Mouse (Mus musculus): ENCODE results near the gene Cybb. TPM values are rescaled to one million over a fixed set of nuclear protein-coding genes. Genes with fewer than 3 reads are reported as not detected.

The Cybb gene
- polyA plus RNA-seq, 1 experiment: not detected

- Histone ChIP-seq H3K4me1 (ENCODE audit: control insufficient read depth, insufficient read depth, low read length) (no peaks in the 10 kb centered on the region), H3K36me3 (ENCODE audit: control insufficient read depth, insufficient read depth, low read length, poor library complexity, severe bottlenecking) (no peaks in the 10 kb centered on the region), H3K9me3 (replicated peaks; ENCODE audit: control insufficient read depth, insufficient read depth, low read length, poor library complexity, severe bottlenecking) (no peaks in the 10 kb centered on the region), H3K9ac (ENCODE audit: low read depth, poor library complexity, severe bottlenecking) (no peak overlapping the region), H3K4me3 (ENCODE audit: low read depth, low read length) (no peak overlapping the region), H3K27ac (ENCODE audit: insufficient read depth, low read length) (no peak overlapping the region), H3K27me3 (ENCODE audit: control insufficient read depth, insufficient read depth, low read length, poor library complexity, severe bottlenecking) (no peaks in the 10 kb centered on the region)
- TF ChIP-seq POLR2A (IDR thresholded peaks at IDR 0.05; ENCODE audit: insufficient read depth, low read length): no peak
- TF ChIP-seq CTCF (IDR thresholded peaks at IDR 0.05; ENCODE audit: low read depth, low read length): no peak
- TF ChIP-seq EP300 (IDR thresholded peaks at IDR 0.05; ENCODE audit: insufficient read depth, low read depth, low read length): no peak
Measured at GRCm38 (mm10) chrX:9460387-9460930, 27.1 kb downstream of the Cybb start.

GRCm38 (mm10) chrX:9452375-9452774 lies 35.2 kb downstream of the Cybb start:
- no peaks in the 10 kb centered on the region for H3K36me3 ChIP-seq (ENCODE audit: control insufficient read depth, insufficient read depth, low read length, poor library complexity, severe bottlenecking)
- no peaks in the 10 kb centered on the region for H3K9me3 ChIP-seq (replicated peaks; ENCODE audit: control insufficient read depth, insufficient read depth, low read length, poor library complexity, severe bottlenecking)
- no peak overlapping the region for H3K27ac ChIP-seq (ENCODE audit: insufficient read depth, low read length)
- H3K4me1 ChIP-seq (ENCODE audit: control insufficient read depth, insufficient read depth, low read length): no peaks in the 10 kb centered on the region
- no peaks in the 10 kb centered on the region for H3K27me3 ChIP-seq (ENCODE audit: control insufficient read depth, insufficient read depth, low read length, poor library complexity, severe bottlenecking)
- no peak for TF ChIP-seq CTCF (IDR thresholded peaks at IDR 0.05; ENCODE audit: low read depth, low read length)
- no peak for TF ChIP-seq POLR2A (IDR thresholded peaks at IDR 0.05; ENCODE audit: insufficient read depth, low read length)
- TF ChIP-seq EP300 (IDR thresholded peaks at IDR 0.05; ENCODE audit: insufficient read depth, low read depth, low read length): no peak
- H3K4me3 ChIP-seq (ENCODE audit: low read depth, low read length): no peak overlapping the region
- no peak overlapping the region for H3K9ac ChIP-seq (ENCODE audit: low read depth, poor library complexity, severe bottlenecking)

- no peak for TF ChIP-seq EP300 (IDR thresholded peaks at IDR 0.05; ENCODE audit: insufficient read depth, low read depth, low read length)
- no peak for TF ChIP-seq POLR2A (IDR thresholded peaks at IDR 0.05; ENCODE audit: insufficient read depth, low read length)
- TF ChIP-seq CTCF (IDR thresholded peaks at IDR 0.05; ENCODE audit: low read depth, low read length): no peak
- no peaks in the 10 kb centered on the region for H3K4me1 ChIP-seq (ENCODE audit: control insufficient read depth, insufficient read depth, low read length)
- H3K27me3 ChIP-seq (ENCODE audit: control insufficient read depth, insufficient read depth, low read length, poor library complexity, severe bottlenecking): no peaks in the 10 kb centered on the region
- no peaks in the 10 kb centered on the region for H3K36me3 ChIP-seq (ENCODE audit: control insufficient read depth, insufficient read depth, low read length, poor library complexity, severe bottlenecking)
- H3K4me3 ChIP-seq (ENCODE audit: low read depth, low read length): no peak overlapping the region
- no peak overlapping the region for H3K9ac ChIP-seq (ENCODE audit: low read depth, poor library complexity, severe bottlenecking)
- H3K9me3 ChIP-seq (replicated peaks; ENCODE audit: control insufficient read depth, insufficient read depth, low read length, poor library complexity, severe bottlenecking): no peaks in the 10 kb centered on the region
- no peak overlapping the region for H3K27ac ChIP-seq (ENCODE audit: insufficient read depth, low read length)
Measured at GRCm38 (mm10) chrX:9447284-9447683, 40.3 kb downstream of the Cybb start.

GRCm38 (mm10) chrX:9441102-9441501 lies 46.5 kb downstream of the Cybb start:
- H3K27ac ChIP-seq (ENCODE audit: insufficient read depth, low read length): no peak overlapping the region
- no peak overlapping the region for H3K4me3 ChIP-seq (ENCODE audit: low read depth, low read length)
- no peaks in the 10 kb centered on the region for H3K4me1 ChIP-seq (ENCODE audit: control insufficient read depth, insufficient read depth, low read length)
- no peak overlapping the region for H3K9ac ChIP-seq (ENCODE audit: low read depth, poor library complexity, severe bottlenecking)
- no peaks in the 10 kb centered on the region for H3K36me3 ChIP-seq (ENCODE audit: control insufficient read depth, insufficient read depth, low read length, poor library complexity, severe bottlenecking)
- TF ChIP-seq CTCF (IDR thresholded peaks at IDR 0.05; ENCODE audit: low read depth, low read length) (no peak), POLR2A (IDR thresholded peaks at IDR 0.05; ENCODE audit: insufficient read depth, low read length) (no peak), EP300 (IDR thresholded peaks at IDR 0.05; ENCODE audit: insufficient read depth, low read depth, low read length) (no peak)
- H3K9me3 ChIP-seq (replicated peaks; ENCODE audit: control insufficient read depth, insufficient read depth, low read length, poor library complexity, severe bottlenecking): no peaks in the 10 kb centered on the region
- H3K27me3 ChIP-seq (ENCODE audit: control insufficient read depth, insufficient read depth, low read length, poor library complexity, severe bottlenecking): no peaks in the 10 kb centered on the region

GRCm38 (mm10) chrX:9440556-9440955 lies 47.0 kb downstream of the Cybb start:
- H3K9ac ChIP-seq (ENCODE audit: low read depth, poor library complexity, severe bottlenecking): no peak overlapping the region
- no peak overlapping the region for H3K27ac ChIP-seq (ENCODE audit: insufficient read depth, low read length)
- no peak for TF ChIP-seq POLR2A (IDR thresholded peaks at IDR 0.05; ENCODE audit: insufficient read depth, low read length)
- no peak for TF ChIP-seq CTCF (IDR thresholded peaks at IDR 0.05; ENCODE audit: low read depth, low read length)
- TF ChIP-seq EP300 (IDR thresholded peaks at IDR 0.05; ENCODE audit: insufficient read depth, low read depth, low read length): no peak
- no peaks in the 10 kb centered on the region for H3K27me3 ChIP-seq (ENCODE audit: control insufficient read depth, insufficient read depth, low read length, poor library complexity, severe bottlenecking)
- H3K4me3 ChIP-seq (ENCODE audit: low read depth, low read length): no peak overlapping the region
- no peaks in the 10 kb centered on the region for H3K36me3 ChIP-seq (ENCODE audit: control insufficient read depth, insufficient read depth, low read length, poor library complexity, severe bottlenecking)
- H3K4me1 ChIP-seq (ENCODE audit: control insufficient read depth, insufficient read depth, low read length): no peaks in the 10 kb centered on the region
- H3K9me3 ChIP-seq (replicated peaks; ENCODE audit: control insufficient read depth, insufficient read depth, low read length, poor library complexity, severe bottlenecking): no peaks in the 10 kb centered on the region

- H3K4me3 ChIP-seq (ENCODE audit: low read depth, low read length): no peak overlapping the region
- no peaks in the 10 kb centered on the region for H3K36me3 ChIP-seq (ENCODE audit: control insufficient read depth, insufficient read depth, low read length, poor library complexity, severe bottlenecking)
- H3K27me3 ChIP-seq (ENCODE audit: control insufficient read depth, insufficient read depth, low read length, poor library complexity, severe bottlenecking): no peaks in the 10 kb centered on the region
- no peak overlapping the region for H3K9ac ChIP-seq (ENCODE audit: low read depth, poor library complexity, severe bottlenecking)
- H3K4me1 ChIP-seq (ENCODE audit: control insufficient read depth, insufficient read depth, low read length): no peaks in the 10 kb centered on the region
- H3K9me3 ChIP-seq (replicated peaks; ENCODE audit: control insufficient read depth, insufficient read depth, low read length, poor library complexity, severe bottlenecking): 0 out of 2 replicates have a peak, but pooled peaks cover 2% of the 10 kb centered on the region
- TF ChIP-seq EP300 (IDR thresholded peaks at IDR 0.05; ENCODE audit: insufficient read depth, low read depth, low read length): no peak
- TF ChIP-seq POLR2A (IDR thresholded peaks at IDR 0.05; ENCODE audit: insufficient read depth, low read length): no peak
- TF ChIP-seq CTCF (IDR thresholded peaks at IDR 0.05; ENCODE audit: low read depth, low read length): no peak
- H3K27ac ChIP-seq (ENCODE audit: insufficient read depth, low read length): no peak overlapping the region
Measured at GRCm38 (mm10) chrX:9439257-9439656, 48.3 kb downstream of the Cybb start.

Measured in ES-Bruce4 (cell line).